Mouse (Mus musculus) liver, embryonic 13.5 days (tissue): Measurements from ENCODE around the gene 2610301B20Rik. TPM values are rescaled to one million over a fixed set of nuclear protein-coding genes. Genes with fewer than 3 reads are reported as not detected.
"Not testable (repeated sequence)": the region's sequence is repeated elsewhere in the genome, so short reads cannot be mapped to it uniquely, and the experiment has no call there.

Source experiments
- ATAC-seq: fragments of 200-750 bp; cut with Nextera tagmentation; 2 replicates; pipeline ENCODE4 v1.8.0; 2017; ENCODE audit warnings: low read depth, mild to moderate bottlenecking, moderate number of reproducible peaks, moderate library complexity
- DNase-seq: peaks from one replicate; pipeline ENCODE4 v3.0.0; 2022
- H3K27ac ChIP-seq: fragments of 300-500 bp; sonication (generic); 2 replicates; pipeline ENCODE4 v1.5.1; 2015; ENCODE audit warnings: moderate library complexity, mild to moderate bottlenecking, inconsistent platforms
- H3K27me3 ChIP-seq: fragments of 300-500 bp; sonication (generic); 2 replicates; pipeline ENCODE4 v1.6.1; 2015; ENCODE audit warnings: mild to moderate bottlenecking, inconsistent platforms
- H3K36me3 ChIP-seq: fragments of 300-500 bp; sonication (generic); 2 replicates; pipeline ENCODE4 v1.6.1; 2015; ENCODE audit warnings: mild to moderate bottlenecking, inconsistent platforms
- H3K4me1 ChIP-seq: fragments of 300-500 bp; sonication (generic); replicated peaks from 2 replicates; pipeline ENCODE4 v1.6.1; 2015; ENCODE audit warnings: inconsistent platforms
- H3K4me2 ChIP-seq: fragments of 300-500 bp; sonication (generic); 2 replicates; pipeline ENCODE4 v1.6.1; 2015; ENCODE audit warnings: inconsistent platforms, mild to moderate bottlenecking, moderate library complexity
- H3K4me3 ChIP-seq: fragments of 300-500 bp; sonication (generic); replicated peaks from 2 replicates; pipeline ENCODE4 v1.5.1; 2015; ENCODE audit warnings: mild to moderate bottlenecking, inconsistent platforms
- H3K9ac ChIP-seq: fragments of 300-500 bp; sonication (generic); 2 replicates; pipeline ENCODE4 v1.6.1; 2015; ENCODE audit warnings: mild to moderate bottlenecking, inconsistent platforms
- H3K9me3 ChIP-seq: fragments of 300-500 bp; sonication (generic); replicated peaks from 2 replicates; pipeline ENCODE4 v1.6.1; 2016; ENCODE audit warnings: inconsistent platforms
- WGBS: fragments of 180-500 bp; shearing (Covaris S2); methylation state at CpG from one replicate; pipeline ENCODE4 v1.1.7; 2015; ENCODE audit not compliant: insufficient replicate concordance; 5-methylcytosine and 5-hydroxymethylcytosine counted together
- polyA plus RNA-seq: library from polyadenylated mRNA; unstranded; fragments of >200 nt; fragmentation: Nextera tagmentation; extraction: Ambion mirVana; gene quantifications from 2 replicates; pipeline ENCODE4 v1.2.1, GENCODE M21; 2015

Gene 2610301B20Rik
- polyA plus RNA-seq: 11.6 and 16.3 TPM in 2 replicates

DNA sequence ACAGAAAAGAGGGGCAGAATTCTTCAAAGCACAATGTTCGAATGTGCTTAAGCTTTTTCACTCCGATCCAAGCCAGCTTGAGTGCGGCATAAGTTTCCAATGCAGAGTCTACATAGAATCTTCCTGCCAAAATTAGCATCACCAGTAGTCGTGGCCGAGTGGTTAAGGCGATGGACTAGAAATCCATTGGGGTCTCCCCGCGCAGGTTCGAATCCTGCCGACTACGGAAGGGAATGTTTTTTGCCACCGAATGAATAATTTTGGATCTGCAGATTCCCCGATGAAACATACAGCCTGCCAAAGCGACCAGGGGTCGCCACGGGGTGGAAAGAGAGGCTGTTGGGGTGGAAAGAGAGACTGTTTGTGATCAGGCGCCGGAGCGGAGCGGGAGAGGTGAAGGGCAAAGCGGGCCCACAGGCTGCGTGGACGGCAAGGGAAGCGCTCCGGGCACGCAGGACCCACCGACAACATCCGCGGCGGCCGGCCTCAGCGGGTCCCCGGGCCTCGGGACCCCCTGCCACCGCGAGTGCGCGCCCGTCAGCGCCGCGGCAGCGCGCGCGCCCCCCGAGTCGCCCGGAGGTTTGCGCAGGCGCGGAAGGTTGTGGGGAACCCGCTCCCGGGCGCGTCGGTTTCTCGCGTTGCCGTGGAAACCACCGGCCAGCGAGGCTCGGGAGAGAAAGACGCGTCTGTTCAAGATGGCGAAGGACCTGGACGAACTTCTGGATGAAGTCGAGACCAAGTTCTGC is at the start of gene 2610301B20Rik:
Gene 2610301B20Rik (plus strand): TSS at position 579 of the 746 bp plus-strand sequence.
- WGBS: under 1% methylated on average over 68 of the region's 68 CpGs
- ATAC-seq (peak; percentile 83), DNase-seq (peak; percentile 87)

DNA sequence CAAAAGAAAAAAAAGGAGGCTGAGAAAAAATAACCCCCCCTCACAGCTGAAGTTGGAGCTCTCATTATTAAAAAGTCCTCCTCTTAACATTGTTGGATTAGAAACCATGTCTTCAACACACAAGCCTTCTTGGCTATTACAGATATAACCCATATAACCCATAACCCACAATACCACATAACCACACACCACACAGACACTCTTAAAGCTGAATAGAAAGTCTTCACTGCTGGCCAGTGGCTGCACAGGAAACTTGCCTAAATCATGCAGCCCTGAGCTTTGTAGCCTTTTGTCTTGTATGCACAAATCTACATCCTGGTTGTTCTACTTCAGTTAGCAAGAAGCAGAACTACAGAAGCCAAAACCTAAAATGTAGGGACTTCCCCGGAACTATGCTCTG is 41.0 kb upstream of the 2610301B20Rik start:
- H3K4me1 ChIP-seq: no peaks in the 10 kb centered on the region
- no peak overlapping the region for H3K9ac ChIP-seq
- ATAC-seq (no peak), DNase-seq (no peak)
- no peaks in the 10 kb centered on the region for H3K27me3 ChIP-seq
- no peak overlapping the region for H3K27ac ChIP-seq
- no peaks in the 10 kb centered on the region for H3K36me3 ChIP-seq
- no peak overlapping the region for H3K4me3 ChIP-seq
- WGBS: 69% methylated on average over 1 of the region's 1 CpGs
- no peak overlapping the region for H3K4me2 ChIP-seq
- no peaks in the 10 kb centered on the region for H3K9me3 ChIP-seq

More for the DNA sequence above, at the start of gene 2610301B20Rik:
- Histone ChIP-seq H3K27ac (peak within 1 kb of the TSS; percentile 97), H3K4me3 (peak within 1 kb of the TSS; percentile 90), H3K9me3 (no peaks in the 10 kb centered on the region), H3K36me3 (no peaks in the 10 kb centered on the region), H3K27me3 (no peaks in the 10 kb centered on the region), H3K9ac (peak within 1 kb of the TSS; percentile 92), H3K4me2 (peak within 1 kb of the TSS; percentile 85), H3K4me1 (peaks cover 24% of the 10 kb centered on the region)

DNA sequence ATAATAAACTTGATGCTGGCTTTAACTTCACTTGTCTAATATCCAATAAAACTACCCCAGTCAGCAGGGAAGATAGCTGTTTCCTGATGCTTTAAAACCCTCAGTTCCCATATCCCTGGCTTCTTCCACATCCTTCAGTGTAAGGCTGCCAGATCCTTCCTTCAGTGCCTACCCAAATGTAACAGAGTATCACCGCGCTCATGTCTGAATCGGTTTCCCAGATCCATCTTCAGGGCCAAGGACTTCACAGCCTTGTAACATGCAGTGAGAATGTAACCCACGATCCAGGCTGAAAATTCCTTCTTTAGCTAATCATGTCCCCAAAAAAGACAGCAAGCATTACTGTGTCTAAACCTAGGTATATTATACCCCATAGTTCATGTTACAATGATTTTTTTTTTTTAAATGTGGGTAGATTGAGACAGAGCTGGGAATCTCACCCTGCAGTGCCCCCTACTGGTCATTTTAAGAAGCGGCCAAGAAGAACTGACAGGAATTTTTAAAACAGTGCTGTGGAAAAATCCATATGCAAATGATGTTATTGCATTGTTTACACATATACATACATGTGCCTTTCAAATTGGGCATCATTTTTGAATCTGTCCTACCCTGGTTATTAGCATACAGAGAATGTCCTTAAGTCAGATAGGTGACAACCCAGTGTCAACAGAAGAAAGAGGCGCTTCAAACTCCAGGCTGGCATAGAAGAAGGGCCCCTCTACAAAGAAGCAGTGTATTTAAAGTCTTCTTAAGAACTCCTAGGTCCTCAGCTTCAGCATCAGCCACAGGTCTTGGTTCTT is 38.8 kb upstream of the 2610301B20Rik start:
- Histone ChIP-seq H3K27me3 (no peaks in the 10 kb centered on the region), H3K9ac (no peak overlapping the region), H3K4me2 (no peak overlapping the region), H3K4me3 (no peak overlapping the region), H3K4me1 (no peaks in the 10 kb centered on the region), H3K36me3 (no peaks in the 10 kb centered on the region), H3K27ac (no peak overlapping the region), H3K9me3 (no peaks in the 10 kb centered on the region)
- ATAC-seq: no peak
- 67% methylated on average over 6 of the region's 6 CpGs for WGBS
- DNase-seq: no peak

DNA sequence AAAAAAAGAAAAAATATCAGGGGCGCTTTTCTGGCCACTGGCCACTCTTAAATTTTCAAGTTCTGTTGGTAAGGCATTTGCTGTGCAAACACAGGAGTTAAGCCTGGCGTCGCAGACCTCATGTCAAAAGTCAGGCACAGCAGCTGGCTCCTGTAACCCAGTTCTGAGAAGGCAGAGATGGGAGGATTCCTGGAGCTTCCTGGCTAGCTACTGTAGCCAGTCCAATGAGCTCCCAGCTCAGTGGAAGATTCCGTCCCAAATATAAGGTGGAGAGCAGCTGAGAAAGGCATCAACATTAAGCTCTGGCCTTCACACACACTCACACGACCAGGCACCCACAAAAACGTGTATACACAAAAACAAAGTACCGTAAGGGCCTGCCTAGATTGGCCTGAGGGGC is 28.4 kb upstream of the 2610301B20Rik start:
- Histone ChIP-seq H3K4me3 (no peak overlapping the region), H3K9ac (no peak overlapping the region), H3K4me1 (no peaks in the 10 kb centered on the region), H3K27ac (no peak overlapping the region), H3K4me2 (no peak overlapping the region), H3K36me3 (no peaks in the 10 kb centered on the region), H3K27me3 (no peaks in the 10 kb centered on the region), H3K9me3 (no peaks in the 10 kb centered on the region)
- 66% methylated on average over 7 of the region's 7 CpGs for WGBS
- DNase-seq: no peak
- no peak for ATAC-seq

DNA sequence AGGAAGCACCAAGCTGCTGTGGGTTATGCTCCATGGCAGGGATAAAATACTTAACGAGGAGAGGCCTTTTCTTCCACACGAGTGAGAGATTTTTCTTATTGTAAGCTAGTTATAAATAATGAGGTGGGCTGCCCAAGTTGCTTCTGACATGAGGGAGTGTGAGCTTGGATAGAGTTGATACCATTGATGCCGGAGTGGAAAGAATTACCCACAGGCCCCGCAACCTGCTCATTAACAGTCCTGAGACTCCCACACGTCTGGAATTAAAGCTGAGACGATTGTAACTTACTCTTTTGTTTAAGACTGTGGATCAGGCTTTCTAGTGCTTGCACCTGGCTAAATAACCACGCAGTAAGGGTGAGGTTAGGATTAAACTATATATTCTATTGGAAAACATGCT is 24.5 kb upstream of the 2610301B20Rik start:
- DNase-seq (no peak), ATAC-seq (no peak)
- Histone ChIP-seq H3K27me3 (no peaks in the 10 kb centered on the region), H3K27ac (no peak overlapping the region), H3K4me2 (no peak overlapping the region), H3K36me3 (no peaks in the 10 kb centered on the region), H3K9me3 (no peaks in the 10 kb centered on the region), H3K4me3 (no peak overlapping the region), H3K4me1 (no peaks in the 10 kb centered on the region), H3K9ac (no peak overlapping the region)
- 63% methylated on average over 7 of the region's 7 CpGs for WGBS

DNA sequence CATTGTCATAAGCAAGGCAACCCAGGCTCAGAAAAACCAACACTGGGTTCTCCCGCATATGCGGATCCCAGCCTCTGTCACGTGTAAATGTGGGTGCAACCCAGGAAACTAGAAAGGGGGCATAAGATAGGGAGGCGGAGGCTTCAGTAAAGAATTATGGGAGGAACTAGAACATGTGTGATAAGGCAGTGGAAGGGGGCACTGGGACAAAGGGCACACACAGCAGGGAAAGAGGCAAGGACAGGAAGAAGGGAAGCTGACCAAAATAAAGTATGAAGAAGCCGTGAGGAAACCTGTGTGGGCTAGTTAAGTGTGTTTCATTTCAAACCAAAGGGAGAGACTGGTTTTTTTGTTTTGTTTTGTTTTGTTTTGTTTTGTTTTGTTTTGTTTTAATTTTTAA is 23.3 kb upstream of the 2610301B20Rik start:
- DNase-seq (no peak), ATAC-seq (no peak)
- Histone ChIP-seq H3K4me3 (no peak overlapping the region), H3K4me2 (no peak overlapping the region), H3K27me3 (no peaks in the 10 kb centered on the region), H3K27ac (no peak overlapping the region), H3K9ac (no peak overlapping the region), H3K36me3 (no peaks in the 10 kb centered on the region), H3K9me3 (no peaks in the 10 kb centered on the region), H3K4me1 (no peaks in the 10 kb centered on the region)
- 37% methylated on average over 5 of the region's 5 CpGs for WGBS

DNA sequence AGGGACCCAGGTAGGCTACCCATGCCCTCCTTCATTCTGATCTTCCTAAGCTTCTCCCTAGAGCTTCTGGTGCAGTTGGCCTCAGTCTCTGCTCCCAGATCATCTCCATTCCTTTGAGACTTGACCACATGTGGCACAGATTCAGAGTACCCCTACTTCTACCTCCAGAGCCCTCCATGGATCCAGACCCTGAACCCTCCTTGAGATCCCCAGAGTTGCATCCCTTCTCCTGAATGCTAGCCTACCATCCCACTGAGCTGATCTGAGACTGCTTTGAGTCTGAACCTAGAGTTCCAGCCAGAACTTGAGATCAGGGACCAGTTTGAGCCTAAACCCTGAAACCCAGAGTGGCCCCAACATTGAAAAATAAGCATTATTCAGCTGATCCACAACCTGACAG is 15.1 kb upstream of the 2610301B20Rik start:
- no peaks in the 10 kb centered on the region for H3K4me1 ChIP-seq
- DNase-seq (no peak), ATAC-seq (no peak)
- H3K9me3 ChIP-seq: no peaks in the 10 kb centered on the region
- no peak overlapping the region for H3K27ac ChIP-seq
- H3K9ac ChIP-seq: no peak overlapping the region
- no peak overlapping the region for H3K4me2 ChIP-seq
- no peaks in the 10 kb centered on the region for H3K36me3 ChIP-seq
- no peaks in the 10 kb centered on the region for H3K27me3 ChIP-seq
- no peak overlapping the region for H3K4me3 ChIP-seq

DNA sequence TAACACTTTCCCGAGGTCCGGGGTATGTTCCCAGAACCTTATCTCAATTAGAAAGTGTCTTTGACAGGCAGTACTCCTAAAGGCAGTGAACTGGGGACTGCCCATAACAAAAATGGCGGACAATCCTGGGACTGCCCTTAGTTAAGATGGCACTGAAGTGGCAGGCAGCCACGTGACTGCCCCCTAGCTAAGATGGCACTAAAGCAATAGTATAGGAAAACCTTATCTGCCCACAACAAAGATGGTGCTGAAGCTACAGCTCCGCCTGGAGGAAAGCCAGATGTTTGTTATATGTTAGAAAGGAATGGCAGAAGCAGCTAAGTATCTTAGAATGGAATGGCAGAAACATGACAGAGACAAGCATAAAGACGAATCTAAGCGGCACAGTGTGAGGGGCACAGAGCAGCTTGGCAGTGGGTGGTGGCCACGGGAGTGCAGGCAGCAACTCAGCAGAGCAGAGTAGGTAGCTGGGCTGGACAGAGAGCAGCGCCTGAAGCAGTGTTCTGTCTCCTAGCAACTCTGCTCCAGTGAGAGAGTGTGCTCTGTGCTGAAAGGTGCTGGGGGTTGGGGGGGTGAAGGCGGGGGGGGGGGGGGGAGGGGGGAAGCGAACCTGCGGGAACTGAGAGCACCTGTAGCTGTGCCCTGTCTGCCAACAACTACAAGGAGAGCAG is 14.3 kb upstream of the 2610301B20Rik start:
- ATAC-seq (peak; percentile 29; the same call in 1 of the 2 replicates), DNase-seq (no peak)
- H3K4me3 ChIP-seq: no peak overlapping the region
- no peaks in the 10 kb centered on the region for H3K9me3 ChIP-seq
- no peaks in the 10 kb centered on the region for H3K4me1 ChIP-seq
- H3K36me3 ChIP-seq: no peaks in the 10 kb centered on the region
- H3K27me3 ChIP-seq: no peaks in the 10 kb centered on the region
- no peak overlapping the region for H3K27ac ChIP-seq
- WGBS: 45% methylated on average over 11 of the region's 12 CpGs
- H3K9ac ChIP-seq: no peak overlapping the region
- no peak overlapping the region for H3K4me2 ChIP-seq

DNA sequence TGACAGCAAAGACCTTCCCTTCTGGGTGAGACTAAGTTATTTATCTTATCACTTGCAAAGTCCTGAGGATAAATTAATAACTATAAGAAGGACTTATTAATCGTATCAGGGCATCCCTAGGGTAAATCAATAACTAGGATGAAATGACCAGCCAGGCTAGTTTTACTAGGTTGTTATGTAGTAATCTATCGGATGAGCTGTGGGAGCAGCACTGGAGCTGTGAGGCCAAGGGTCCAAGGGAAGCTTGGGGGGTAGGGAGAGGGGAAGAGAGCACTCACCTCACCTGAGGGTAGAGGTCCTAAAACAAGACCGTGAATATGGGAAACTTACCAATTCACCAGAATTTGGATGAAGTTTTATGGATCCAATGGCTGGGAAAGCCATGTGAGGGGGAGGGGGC is 13.5 kb upstream of the 2610301B20Rik start:
- DNase-seq (no peak), ATAC-seq (no peak)
- Histone ChIP-seq H3K4me2 (no peak overlapping the region), H3K27me3 (no peaks in the 10 kb centered on the region), H3K4me3 (no peak overlapping the region), H3K9ac (no peak overlapping the region), H3K9me3 (no peaks in the 10 kb centered on the region), H3K27ac (no peak overlapping the region), H3K36me3 (no peaks in the 10 kb centered on the region), H3K4me1 (no peaks in the 10 kb centered on the region)
- WGBS: 68% methylated on average over 3 of the region's 3 CpGs

DNA sequence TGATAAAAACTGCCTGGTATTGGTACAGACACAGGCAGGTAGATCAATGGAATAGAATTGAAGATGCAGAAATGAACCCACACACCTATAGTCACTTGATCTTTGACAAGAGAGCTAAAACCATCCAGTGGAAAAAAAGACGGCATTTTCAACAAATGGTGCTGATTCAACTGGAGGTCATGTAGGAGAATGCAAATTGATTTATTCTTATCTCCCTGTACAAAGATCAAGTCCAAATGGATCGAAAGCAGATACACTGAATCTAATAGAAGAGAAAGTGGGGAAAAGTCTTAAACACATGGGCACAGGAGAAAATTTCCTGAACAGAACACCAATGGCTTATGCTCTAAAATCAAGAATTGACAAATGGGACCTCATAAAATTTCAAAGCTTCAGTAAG is 11.4 kb upstream of the 2610301B20Rik start:
- H3K4me2 ChIP-seq, H3K27ac ChIP-seq, DNase-seq, ATAC-seq, H3K4me3 ChIP-seq, H3K9me3 ChIP-seq, H3K27me3 ChIP-seq, H3K9ac ChIP-seq, H3K4me1 ChIP-seq, H3K36me3 ChIP-seq: not testable (repeated sequence)
- WGBS: 65% methylated on average over 2 of the region's 2 CpGs

DNA sequence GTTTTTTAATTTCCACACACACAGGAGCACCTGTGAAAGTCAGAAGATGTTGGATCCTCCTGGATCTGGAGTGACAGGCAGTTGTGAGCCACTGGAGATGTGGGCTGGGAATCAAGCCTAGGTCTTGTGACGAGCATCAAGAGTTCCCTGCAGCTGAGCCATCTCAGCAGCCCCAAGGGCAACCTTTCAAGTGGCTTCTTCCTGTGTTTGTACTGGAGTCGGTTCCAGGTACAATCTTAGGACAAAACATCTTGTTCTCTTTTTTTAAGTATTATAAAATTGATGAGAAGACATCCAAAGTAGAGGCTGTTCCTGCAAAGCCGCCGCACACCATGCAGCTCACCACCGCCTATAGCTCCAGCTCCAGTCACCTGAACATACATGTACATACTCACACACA is 2.1 kb upstream of the 2610301B20Rik start:
- H3K4me2 ChIP-seq: no peak overlapping the region
- no peak overlapping the region for H3K4me3 ChIP-seq
- ATAC-seq (no peak), DNase-seq (no peak)
- H3K27me3 ChIP-seq: no peaks in the 10 kb centered on the region
- H3K9ac ChIP-seq: no peak overlapping the region
- no peaks in the 10 kb centered on the region for H3K36me3 ChIP-seq
- H3K27ac ChIP-seq: no peak overlapping the region
- H3K4me1 ChIP-seq: peaks cover 24% of the 10 kb centered on the region
- WGBS: 79% methylated on average over 5 of the region's 5 CpGs
- H3K9me3 ChIP-seq: no peaks in the 10 kb centered on the region
